Mouse (Mus musculus) ES-Bruce4 (cell line): Measurements from ENCODE around the gene Cggbp1.

Source experiments
- CTCF ChIP-seq: IDR thresholded peaks from one replicate; pipeline ENCODE4 v1.8.1; 2011; ENCODE audit warnings: low read depth, low read length
- EP300 ChIP-seq: IDR thresholded peaks from 2 replicates; pipeline ENCODE4 v1.6.1; 2011; ENCODE audit warnings: low read depth, low read length; ENCODE audit not compliant: insufficient read depth
- POLR2A ChIP-seq: IDR thresholded peaks from one replicate; pipeline ENCODE4 v1.8.1; 2011; ENCODE audit warnings: low read length; ENCODE audit not compliant: insufficient read depth

- TF ChIP-seq CTCF = no peak
- TF ChIP-seq EP300 = peak; percentile 85
- TF ChIP-seq POLR2A = no peak
Measured at GRCm38 (mm10) chr16:64873416-64874305, 21.9 kb downstream of the Cggbp1 start.
